Mouse (Mus musculus) urinary bladder, postnatal 4 days (tissue): Measurements from ENCODE around the gene St6gal1.
A peak's percentile ranks its signal among the peaks of the same experiment; 100 is the strongest.
"Not testable (repeated sequence)": the region's sequence is repeated elsewhere in the genome, so short reads cannot be mapped to it uniquely, and the experiment has no call there.

ENCODE experiments used
- DNase-seq, 2 experiments: peaks; one replicate each; pipeline ENCODE4 v3.0.0; 2021 to 2022; ENCODE audit warnings: low spot score in 2 of 2

The St6gal1 gene

DNA sequence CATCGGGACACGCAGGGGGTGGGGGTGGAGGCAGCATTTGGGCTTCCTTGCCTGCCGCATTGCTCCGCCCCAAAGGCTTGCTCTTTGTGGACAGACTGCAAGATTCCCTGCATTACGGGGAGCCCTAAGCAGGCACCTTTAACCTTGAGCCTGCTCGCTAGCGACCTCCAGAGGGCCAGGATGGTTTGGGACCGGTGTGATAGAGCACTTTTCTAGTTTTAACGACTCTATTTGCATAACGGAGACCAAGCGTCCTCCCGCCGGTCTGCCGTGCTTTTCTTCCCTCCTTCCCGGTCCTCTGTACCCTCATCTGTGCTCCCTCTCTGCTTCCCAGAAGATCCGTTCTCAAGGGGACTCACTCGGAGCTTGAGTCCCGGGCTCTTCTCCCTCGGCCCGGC lies at the start of gene St6gal1:
St6gal1 (plus strand) TSS at position 70 of the 398 bp plus-strand sequence.
- peak; percentile 59 to 79 for DNase-seq

DNA sequence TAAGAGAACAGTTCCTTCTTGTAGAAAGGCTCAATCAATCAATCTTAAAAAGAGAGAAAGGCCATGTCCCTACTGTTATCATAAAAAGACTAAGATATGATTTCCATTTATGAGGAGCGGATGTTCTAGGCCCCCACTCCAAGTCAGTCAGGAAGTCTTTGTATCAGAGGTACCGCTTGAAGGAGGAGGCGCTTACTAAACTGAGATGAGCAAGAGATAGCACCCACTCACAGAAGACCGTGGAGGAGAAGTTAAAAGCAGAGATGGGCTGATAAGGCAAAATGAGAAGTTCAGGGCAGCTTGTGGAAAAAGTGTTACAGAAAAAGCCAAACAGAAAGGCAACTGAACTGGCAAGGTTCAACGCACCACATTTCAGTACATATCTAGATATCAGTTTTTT lies 49.7 kb upstream of the St6gal1 start:
- no peak for DNase-seq

DNA sequence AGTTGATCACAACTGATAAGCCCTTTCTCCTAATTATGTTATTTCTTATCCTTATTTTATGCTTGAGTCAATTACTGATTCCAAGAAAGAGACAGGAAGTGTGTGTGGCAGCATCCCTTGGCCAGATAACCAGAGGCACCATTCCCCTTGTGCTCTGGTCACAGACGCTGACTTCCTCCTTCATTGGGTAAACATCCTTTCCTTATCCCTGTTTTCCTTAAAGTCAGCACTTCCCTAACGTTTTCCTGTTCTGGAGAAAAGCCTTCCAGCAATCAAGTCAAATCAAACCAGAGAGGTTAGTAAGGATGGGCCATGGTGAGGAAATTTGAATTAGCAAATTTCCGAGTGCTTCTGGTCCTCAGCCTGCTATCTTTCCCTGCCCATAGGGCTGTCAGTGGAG lies 48.6 kb upstream of the St6gal1 start:
- no peak for DNase-seq

DNA sequence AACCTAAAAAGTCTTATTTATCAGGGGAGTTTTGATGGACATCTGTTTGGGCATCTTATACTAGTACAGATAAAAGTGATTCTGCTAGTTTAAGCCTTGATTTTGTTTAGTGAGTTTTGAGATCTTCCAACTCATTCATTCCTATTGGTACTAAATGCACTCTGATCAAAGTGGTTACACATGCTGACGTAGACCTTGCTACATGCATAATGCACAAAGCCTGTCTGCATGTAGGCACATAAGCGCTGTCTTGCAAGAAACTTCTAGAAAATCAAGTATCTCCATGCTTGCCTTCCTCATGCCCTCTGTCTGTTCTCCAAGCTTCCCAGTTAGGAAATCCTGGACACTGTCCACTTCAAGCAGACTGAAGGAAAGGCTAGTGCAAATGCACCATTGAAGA lies 46.7 kb upstream of the St6gal1 start:
- no peak for DNase-seq

DNA sequence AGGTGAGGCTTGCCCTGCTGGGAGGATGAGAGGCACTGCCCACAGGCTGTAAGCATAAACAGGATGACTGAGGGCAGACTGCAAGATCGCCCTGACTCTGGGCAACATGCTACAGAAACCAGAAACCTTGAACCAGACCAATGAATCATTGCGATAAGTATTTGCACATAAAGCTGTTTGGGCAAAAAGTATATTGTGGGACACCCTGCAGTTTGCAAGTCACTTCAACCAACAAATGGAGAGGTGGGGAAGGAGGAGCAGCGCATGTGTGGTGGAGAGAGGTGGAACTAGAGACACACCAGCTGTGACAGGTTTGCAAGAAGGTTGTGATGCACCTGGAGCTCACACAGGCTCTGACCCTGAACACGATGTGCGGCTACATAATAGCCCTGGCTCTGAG lies 45.7 kb upstream of the St6gal1 start:
- DNase-seq: no peak

DNA sequence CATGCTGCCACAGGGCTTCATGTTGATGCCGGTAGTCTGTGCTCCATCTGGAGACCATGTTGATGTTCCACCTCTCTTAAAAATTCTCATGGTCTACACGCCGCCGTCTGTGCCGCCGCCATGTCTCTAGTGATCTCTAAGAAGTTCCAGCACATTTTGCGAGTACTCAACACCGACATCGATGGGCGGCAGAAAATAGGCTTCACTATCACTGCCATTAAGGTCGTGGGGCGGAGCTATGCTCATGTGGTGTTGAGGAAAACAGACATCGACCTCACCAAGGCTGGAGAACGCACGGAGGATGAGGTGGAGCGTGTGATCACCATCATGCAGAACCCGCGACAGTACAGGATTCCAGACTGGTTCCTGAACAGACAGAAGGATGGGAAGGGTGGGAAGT lies 45.1 kb upstream of the St6gal1 start:
- not testable (repeated sequence) for DNase-seq

DNA sequence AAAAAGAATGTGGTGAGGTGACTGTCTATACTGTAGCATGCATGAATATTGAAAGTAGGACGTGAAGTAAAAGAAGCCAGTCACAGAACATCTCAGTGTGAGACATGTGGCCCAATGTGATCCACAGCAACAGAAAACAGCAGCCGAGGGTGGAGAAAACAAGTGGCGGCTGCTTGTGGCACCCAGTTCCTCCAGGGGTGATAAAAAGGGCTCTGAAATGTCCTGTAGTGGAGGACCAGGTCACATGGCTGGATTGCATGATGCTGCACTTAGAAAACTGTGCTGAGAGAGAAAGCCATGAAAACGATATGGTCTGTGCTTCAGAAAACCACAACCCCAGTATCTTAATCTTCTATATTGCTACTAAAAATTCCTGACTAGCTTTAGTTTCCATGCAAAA lies 43.5 kb upstream of the St6gal1 start:
- no peak for DNase-seq

DNA sequence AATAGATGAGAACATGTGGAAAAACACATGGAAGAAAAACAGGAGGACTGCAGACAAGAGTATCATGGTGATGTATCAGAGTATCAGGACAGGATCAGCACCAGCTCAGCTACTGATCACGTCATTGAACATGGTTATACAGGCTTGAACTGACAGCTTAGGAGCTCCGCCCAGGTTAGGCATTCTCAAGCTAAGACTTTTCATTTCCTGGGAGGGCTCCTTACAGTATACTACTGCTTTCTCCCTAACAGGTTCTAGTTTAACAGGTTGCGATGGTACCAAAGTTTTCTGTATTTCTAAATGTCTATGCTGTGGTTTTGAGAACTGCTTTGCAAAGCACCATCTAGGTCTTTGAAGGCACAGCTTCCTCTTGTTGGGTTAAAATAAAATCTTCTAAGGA lies 43.1 kb upstream of the St6gal1 start:
- DNase-seq: no peak

DNA sequence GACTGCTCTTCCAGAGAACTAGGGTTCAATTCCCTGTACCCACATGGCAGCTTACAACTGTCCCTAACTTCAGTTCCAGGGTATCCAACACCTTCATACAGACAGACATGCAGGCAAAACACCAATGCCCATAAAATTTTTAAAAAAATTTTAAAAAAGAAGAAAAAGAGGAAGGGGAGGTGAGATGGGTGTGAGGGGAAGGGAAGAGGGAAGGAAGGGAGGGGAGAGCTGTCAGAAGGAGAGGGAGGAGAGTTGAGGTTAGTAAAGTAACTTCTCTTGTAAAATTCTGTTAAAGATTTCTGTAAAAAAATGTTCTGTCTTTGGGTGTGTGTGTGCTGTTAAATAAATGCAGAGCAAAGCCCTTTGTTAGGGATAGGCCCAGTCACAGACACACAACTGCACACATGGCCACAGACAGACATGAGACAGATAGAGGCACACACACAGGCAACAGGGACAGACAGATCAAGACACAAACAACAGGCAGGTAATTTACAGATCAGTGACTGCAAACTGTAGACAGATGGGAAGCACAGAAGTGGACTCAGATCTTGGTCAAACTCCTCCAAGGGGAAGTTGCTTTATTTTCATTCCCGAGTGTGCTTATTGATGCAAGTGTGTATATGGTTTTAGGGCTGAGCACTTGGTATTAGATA lies 42.5 kb upstream of the St6gal1 start:
- no peak for DNase-seq

DNA sequence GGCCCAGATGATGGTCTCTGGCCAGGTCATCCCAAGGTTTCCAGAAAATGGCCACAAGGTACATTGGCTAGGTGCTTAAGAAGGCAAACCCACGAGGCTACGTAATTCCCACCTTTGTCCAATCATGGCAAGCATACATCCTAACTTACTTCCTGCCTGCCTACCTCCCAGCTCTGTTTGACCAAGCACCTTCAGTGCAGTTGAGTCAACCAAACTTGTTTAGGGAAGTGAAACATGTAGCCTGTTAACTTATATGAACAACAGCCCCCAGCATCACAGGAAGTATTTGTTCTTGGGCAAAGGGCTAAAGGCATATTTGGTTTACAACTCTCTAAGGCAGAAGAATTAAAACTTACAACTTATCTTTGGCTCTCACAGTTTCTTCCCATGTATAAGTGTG lies 38.7 kb upstream of the St6gal1 start:
- no peak for DNase-seq

DNA sequence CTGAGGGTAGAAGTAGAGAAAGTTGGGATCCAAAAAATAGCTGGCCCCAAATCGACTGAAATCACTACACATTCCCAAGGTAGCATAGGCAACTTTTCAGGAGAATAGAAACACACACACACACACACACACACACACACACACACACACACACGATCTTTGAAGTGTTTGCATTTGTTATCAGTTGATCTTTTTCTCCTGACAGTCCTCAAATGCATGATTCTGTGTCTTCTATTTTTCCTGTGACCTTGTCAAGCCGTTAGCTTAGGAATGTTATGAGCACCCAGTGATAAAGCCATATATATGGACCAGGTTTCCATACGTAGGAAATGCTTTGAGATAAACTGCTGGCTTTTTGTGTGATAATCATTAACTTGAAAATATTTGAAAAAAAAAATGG lies 38.1 kb upstream of the St6gal1 start:
- DNase-seq: no peak

DNA sequence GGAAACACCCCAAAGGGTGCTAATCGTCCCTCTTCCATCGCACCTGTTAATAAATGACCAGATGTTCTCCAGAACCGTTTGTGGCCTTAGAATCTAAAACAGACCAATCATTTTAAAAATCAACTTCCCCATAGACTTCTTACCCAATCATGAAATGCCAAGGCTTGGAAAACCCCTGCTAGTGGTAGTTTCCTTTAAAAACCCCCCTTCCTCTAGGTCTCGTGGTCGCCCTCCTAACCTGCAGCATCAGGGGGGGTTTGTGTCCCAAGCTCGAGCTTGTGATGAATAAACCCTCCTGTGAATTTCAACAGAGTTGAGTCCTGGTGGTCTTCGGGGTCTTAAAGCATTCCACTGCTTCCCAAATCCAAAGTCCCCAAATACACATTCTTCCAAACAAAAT lies 36.6 kb upstream of the St6gal1 start:
- no peak for DNase-seq

DNA sequence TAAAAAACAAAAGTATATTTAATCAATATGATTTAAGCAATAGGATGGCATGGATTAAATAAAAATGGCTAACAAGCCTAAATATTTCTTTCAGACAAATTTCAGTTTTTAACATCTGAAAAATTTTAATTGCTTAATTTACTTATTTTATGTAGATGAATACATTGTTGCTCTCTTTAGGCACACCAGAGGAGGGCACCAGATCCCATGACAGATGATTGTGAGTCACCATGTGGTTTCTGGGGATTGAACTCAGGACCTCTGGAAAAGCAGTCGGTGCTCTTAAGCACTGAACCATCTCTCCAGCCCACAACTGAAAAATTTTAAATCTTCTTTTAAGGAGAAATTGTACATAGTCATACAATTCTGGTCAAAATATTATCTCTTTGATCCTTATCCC lies 34.9 kb upstream of the St6gal1 start:
- no peak for DNase-seq

DNA sequence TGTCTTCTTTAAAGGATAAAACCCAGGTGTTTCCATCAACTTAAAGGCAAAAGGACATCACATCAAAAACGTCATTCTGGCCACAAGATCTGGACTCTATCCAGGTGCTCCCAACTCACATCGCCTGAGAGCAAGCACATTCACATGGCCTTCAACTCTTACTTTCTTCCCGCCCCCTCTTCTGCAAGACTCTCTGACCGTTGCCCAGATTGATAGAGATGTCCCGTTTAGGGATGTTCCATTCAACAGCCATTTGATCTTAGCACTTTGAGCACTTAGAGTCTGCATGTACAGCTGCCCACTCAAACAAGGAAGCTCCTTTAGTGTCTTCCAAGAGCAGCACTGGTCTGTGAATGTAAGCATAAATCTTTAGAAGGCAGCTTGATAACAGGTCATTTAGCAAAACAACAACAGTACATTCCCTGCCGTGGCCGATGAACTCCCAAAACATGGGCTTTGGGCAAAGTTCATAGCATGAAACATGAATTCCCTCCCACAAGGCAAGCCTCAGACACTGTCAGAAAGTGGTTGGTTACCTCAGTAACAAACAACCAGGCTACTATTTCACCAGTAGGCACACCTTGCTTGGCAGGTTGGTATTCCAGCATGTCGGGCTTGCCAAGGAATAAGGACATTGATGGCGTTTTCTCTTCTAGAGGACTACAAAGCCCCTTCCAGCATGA lies 32.8 kb upstream of the St6gal1 start:
- no peak for DNase-seq

DNA sequence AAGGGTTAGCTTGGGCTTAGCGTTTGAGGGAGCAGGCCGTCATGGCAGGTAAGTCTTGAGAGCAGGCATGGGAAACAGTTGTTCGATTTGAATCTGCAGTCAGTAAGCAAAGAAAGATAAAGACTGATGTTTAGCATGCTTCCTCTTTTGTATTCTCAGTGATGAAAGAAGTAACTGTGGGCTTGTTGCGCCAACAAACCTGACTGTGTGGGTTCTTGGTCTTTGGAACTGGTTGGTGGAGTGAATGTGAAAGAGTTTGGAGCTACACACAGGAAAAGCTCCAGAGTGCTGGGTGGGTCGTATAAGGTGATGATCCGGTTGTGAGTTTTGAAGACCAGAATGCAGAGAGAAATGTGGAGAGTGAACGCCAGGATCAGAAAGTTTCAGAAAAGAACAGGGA lies 28.9 kb upstream of the St6gal1 start:
- DNase-seq: no peak

DNA sequence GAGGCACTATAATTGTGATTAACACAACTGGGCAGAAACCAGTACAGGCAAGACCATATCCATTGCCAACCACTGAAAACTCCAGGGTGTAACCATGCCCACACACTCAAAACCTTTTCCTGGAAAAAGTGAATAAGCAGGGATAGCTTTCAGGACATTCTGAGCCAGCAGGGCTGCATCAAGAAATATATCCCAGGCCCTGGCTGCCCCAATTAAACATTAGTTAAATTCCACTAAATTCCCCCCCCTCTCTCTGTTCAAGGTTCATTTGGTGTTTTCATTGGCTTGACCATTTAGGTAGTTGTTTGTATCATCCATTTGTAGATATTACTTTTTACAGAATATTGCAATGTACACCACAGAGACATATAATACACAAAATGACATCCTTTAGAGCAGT lies 28.2 kb upstream of the St6gal1 start:
- DNase-seq: no peak

DNA sequence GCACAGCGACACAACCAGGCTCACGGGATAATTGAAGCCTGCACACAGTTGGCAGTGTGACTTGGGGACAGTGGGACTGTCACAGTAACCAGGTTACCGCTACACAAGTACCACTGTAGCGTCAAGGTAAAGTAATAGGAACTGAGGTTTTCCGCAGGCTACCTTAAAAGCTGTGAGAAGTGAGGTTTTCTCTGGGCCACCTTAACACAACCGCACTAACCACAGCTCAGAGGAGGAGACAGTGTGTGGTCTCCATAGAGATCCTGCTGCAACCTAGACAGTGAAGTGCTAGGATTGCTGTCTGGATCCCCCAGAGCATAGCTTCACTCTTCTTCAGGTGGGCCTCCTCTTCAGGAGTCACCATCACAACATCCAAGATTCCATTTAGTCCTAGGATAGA lies 27.7 kb upstream of the St6gal1 start:
- no peak for DNase-seq

DNA sequence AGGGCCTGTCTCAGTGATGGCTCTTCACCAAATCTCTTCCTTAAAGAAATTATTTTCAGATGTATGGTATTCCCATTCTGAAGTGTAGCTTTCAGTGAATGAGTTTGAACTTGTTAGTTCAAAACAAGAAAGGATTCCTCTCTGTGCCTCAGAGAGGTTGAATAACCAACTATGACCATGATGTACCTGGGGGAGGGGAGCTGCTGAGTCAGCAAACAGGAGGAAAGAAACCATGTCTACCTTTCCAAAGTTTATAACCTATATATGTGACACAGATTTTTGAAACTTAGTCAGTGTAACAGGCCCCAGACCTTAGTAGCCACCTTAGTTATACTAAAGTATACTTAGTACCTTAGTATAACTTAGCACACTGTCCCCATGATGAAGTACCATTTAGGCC lies 23.0 kb upstream of the St6gal1 start:
- no peak for DNase-seq

DNA sequence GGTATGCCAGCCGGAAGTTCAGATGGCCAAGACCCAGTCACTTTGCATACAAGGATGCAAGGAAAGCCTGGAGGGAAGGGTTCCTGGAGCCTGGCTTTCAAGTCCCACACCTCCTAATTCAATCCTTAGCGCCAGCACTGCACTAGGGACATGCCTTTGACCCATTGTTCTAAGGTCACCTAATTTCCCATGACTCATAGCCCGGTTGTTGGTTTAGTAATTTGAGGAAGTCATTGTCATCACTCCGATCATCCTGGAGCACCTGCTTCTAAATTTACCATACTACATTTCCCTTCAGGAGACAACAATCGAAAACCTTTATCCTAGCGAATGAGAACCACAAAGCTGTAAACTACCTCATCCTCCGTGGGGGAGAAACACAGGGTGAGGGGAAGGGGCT lies 10.2 kb upstream of the St6gal1 start:
- DNase-seq: no peak

DNA sequence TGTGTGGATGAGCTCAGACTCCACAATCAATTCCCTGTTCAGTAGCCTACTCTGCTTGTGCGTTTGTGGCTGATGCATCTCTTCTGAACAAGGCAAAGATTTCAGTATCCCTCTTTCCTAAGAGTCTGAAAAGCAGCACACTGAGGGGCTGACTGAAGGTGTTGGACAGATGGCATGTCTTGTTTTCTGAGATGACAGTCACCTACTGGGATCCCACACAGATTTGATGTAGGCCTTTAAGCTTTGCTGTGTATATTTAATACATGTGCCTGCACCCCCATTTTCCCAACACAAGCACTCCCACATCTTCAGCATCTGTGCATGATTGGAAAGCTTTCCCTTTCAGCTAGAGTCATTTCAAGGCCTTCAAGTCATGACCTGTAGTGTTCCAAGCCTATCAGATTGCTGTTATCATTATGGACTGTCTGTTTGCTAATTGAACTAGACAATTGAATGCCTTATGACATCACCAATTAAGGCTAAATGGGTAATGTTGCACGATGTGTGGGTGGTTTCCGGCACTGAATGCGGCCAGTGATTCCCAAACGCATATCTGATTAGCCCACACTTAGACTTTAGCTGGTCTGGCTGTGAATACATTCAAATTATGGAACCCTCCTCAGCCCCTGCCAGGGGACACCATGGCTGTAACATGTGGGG lies 9.2 kb upstream of the St6gal1 start:
- DNase-seq: no peak

DNA sequence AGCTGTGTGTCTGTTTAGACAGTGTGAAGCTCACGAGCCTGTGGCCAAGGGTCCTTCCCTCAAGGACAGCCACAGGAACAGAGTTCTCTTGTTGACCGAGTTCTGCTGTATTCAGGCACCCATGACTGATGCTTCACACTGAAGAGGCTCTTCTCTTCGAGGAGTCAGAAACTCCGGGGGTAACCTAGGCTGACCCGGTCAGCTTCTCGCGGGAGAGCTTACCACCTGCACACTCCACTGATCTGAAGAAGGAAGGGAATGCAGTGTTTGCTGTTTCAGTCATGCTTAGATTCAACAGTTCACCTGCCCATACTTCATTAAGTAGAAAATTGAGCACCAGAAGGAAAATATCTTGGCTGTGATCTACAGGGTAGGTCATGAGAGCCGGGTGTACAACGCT lies 8.2 kb upstream of the St6gal1 start:
- no peak for DNase-seq

DNA sequence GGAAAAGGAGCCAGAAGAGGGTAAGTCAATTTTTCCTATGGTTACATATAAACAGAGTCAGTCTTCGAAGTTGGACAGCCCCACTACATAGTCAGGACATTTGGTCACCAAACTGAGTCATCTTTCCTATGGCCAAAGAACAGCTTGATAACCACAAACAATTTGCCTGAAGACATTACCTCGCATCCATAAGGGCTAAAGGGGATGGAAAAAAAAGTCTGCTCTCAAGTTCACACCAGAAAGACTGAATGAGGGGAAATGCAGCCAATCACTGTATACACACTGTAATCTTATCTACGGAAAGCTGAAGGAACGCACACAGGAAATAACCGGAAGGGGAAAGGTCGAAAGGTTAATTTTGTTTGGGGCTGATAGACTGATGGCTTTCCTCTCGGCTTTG lies 6.2 kb upstream of the St6gal1 start:
- no peak for DNase-seq

DNA sequence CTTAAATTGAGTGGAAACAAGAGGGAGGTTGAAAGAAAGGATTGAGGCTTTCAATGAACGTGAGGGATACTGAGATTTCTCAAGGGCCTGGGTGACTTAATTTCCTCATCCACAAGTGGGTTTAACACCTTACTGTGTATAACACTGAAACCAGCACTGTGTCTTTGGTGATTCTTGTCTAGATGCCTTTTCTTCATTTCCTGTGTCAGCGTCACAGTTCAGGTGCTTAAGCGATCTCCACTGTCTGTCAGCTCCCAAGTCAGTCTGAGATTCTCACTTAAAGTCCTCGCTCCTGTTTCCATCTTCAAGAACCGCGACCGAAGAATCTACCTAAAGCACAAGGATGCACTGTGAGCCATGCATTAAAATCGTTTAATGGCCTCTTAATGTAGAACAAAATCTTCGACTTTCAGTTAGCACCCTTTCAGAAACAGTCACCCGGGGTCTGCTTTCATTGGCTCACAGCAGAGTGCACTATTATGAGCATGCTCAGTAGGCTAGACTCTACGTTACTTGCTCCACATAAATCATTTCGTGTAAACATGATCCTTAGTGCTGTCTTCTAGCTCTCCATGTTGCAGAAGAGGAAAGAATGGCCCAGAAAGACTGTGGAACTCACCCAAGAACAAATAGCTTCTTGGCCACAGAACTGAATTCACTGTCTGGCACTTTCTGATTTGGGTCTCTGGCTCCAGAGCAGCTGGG lies 1.2 kb upstream of the St6gal1 start:
- no peak for DNase-seq
